In the genomic region with DNA sequence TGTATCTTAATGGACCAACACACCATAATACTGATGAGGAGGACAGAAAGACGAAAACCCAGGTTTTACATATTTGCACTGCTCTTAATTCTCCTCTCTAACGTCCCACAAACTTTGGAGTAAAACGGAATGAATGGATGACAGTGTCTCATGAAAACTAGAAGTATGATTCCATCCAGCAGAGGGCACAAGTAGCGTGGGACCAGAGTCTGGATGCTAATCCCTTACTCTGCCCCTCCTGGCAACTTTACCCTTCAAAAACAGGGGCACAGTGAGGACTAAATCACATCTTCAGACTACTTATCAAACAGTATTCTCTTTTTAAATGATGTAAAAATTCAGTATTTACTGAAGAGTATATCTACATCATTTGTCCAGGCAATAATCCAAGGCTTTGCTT, we compare ENCODE assay signal across 10 mouse cellular contexts. TPM values are rescaled to one million over a fixed set of nuclear protein-coding genes. Genes with fewer than 3 reads are reported as not detected.
DNase-seq lines count a peak whose midpoint lies in the region; ATAC-seq lines count a peak whose summit lies in the region.
"Had no signal": no experiment of that assay in that cellular context is flagged by ENCODE, and none has a peak within 500 bp of the region (broad histone marks: within the 10 kb centered on the region; RNA-seq: fewer than 3 reads in every experiment).

No protein-coding gene starts in this region.

- no peak overlapping the region for H3K4me3 ChIP-seq in midbrain, embryonic 14.5 days (replicated peaks; ENCODE audit: low read depth, low read length)
- H3K4me3 ChIP-seq in midbrain, embryonic 11.5 days (ENCODE audit: low read depth, low read length), result no peak overlapping the region
- H3K4me3 ChIP-seq in forebrain, embryonic 13.5 days, result no peak overlapping the region
- H3K4me3 ChIP-seq: neural tube, embryonic 12.5 days had no signal

- H3K9ac ChIP-seq in midbrain, embryonic 14.5 days (replicated peaks; ENCODE audit: low read length), result no peak overlapping the region
- no peak overlapping the region for H3K9ac ChIP-seq in midbrain, embryonic 11.5 days (ENCODE audit: low read length)
- H3K9ac ChIP-seq in forebrain, embryonic 13.5 days, result no peak overlapping the region
- H3K9ac ChIP-seq: neural tube, embryonic 12.5 days had no signal

- no peak overlapping the region for H3K27ac ChIP-seq in midbrain, embryonic 14.5 days (replicated peaks; ENCODE audit: low read depth, low read length)
- H3K27ac ChIP-seq in midbrain, embryonic 11.5 days (ENCODE audit: low read depth, low read length), result no peak overlapping the region
- no peak overlapping the region for H3K27ac ChIP-seq in forebrain, embryonic 13.5 days
- H3K27ac ChIP-seq: neural tube, embryonic 12.5 days had no signal

- H3K4me2 ChIP-seq in midbrain, embryonic 14.5 days (ENCODE audit: low read length), result no peak overlapping the region
- no peak overlapping the region for H3K4me2 ChIP-seq in midbrain, embryonic 11.5 days
- H3K4me2 ChIP-seq in forebrain, embryonic 13.5 days, result no peak overlapping the region
- H3K4me2 ChIP-seq: neural tube, embryonic 12.5 days had no signal

- peaks cover 3% of the 10 kb centered on the region; the same call in 1 of the 2 replicates for H3K4me1 ChIP-seq in midbrain, embryonic 14.5 days (ENCODE audit: control insufficient read depth, insufficient read depth, low read length)
- H3K4me1 ChIP-seq in midbrain, embryonic 11.5 days (ENCODE audit: control insufficient read depth, insufficient read depth, low read length), result 0 out of 2 replicates have a peak, but pooled peaks cover 2% of the 10 kb centered on the region
- peaks cover 35% of the 10 kb centered on the region for H3K4me1 ChIP-seq in forebrain, embryonic 13.5 days

- no peak for ATAC-seq in midbrain, embryonic 14.5 days (ENCODE audit: low FRiP score, low TSS enrichment)
- no peak for ATAC-seq in midbrain, embryonic 11.5 days (ENCODE audit: low FRiP score)
- no peak for ATAC-seq in forebrain, embryonic 13.5 days

- no peaks in the 10 kb centered on the region for H3K27me3 ChIP-seq in midbrain, embryonic 14.5 days (ENCODE audit: control insufficient read depth, insufficient read depth, low read length)
- H3K27me3 ChIP-seq in midbrain, embryonic 11.5 days (ENCODE audit: control insufficient read depth, insufficient read depth, low read length), result no peaks in the 10 kb centered on the region
- H3K27me3 ChIP-seq in forebrain, embryonic 13.5 days, result no peaks in the 10 kb centered on the region
- H3K27me3 ChIP-seq: neural tube, embryonic 12.5 days had no signal

- 21% methylated on average over 4 of the region's 4 CpGs for WGBS in midbrain, embryonic 14.5 days
- 36% methylated on average over 4 of the region's 4 CpGs for WGBS in midbrain, embryonic 11.5 days
- WGBS in forebrain, embryonic 13.5 days, result 24% methylated on average over 4 of the region's 4 CpGs

- 0 out of 2 replicates have a peak, but pooled peaks cover 4% of the 10 kb centered on the region for H3K36me3 ChIP-seq in midbrain, embryonic 14.5 days (ENCODE audit: control insufficient read depth, insufficient read depth, low read length)
- H3K36me3 ChIP-seq in midbrain, embryonic 11.5 days (ENCODE audit: control insufficient read depth, insufficient read depth, low read length), result no peaks in the 10 kb centered on the region
- no peaks in the 10 kb centered on the region for H3K36me3 ChIP-seq in forebrain, embryonic 13.5 days (ENCODE audit: poor library complexity, severe bottlenecking)
- H3K36me3 ChIP-seq: neural tube, embryonic 12.5 days had no signal

- DNase-seq in adrenal gland, adult (ENCODE audit: inconsistent age in 2 of 2, low spot score in 1 of 2), result peak; percentile 20 to 84
- DNase-seq in adrenal gland, postnatal 4 days (ENCODE audit: low spot score in 2 of 2), result no peak
- peak; percentile 82 for DNase-seq in midbrain, embryonic 14.5 days
- DNase-seq in midbrain, embryonic 11.5 days (ENCODE audit: low spot score, missing footprints), result no peak
- peak; percentile 14 for DNase-seq in cerebellum, adult 11-12 months
- DNase-seq in induced T-regulatory cell, adult 2 months (ENCODE audit: low read depth), result peak; percentile 68
- DNase-seq in lung, postnatal 14 days, result peak; percentile 62

- H3K9me3 ChIP-seq in midbrain, embryonic 14.5 days (ENCODE audit: control insufficient read depth, low read length), result no peaks in the 10 kb centered on the region
- no peaks in the 10 kb centered on the region for H3K9me3 ChIP-seq in midbrain, embryonic 11.5 days (ENCODE audit: control insufficient read depth, low read length)
- no peaks in the 10 kb centered on the region for H3K9me3 ChIP-seq in forebrain, embryonic 13.5 days (replicated peaks)
- H3K9me3 ChIP-seq: neural tube, embryonic 12.5 days had no signal

RNA-seq across cellular contexts. Expression of gene Lrrc42, which starts 2.8 kb away (rescaled TPM):
- total RNA-seq in adrenal gland, postnatal 4 days (2021), result 10 to 100 TPM; 40.1 to 45.2 TPM
- 47.5 and 50.7 TPM in 2 replicates for polyA plus RNA-seq in midbrain, embryonic 14.5 days (2014; fragmentation: Nextera tagmentation; extraction: Ambion mirVana)
- polyA plus RNA-seq in midbrain, embryonic 11.5 days (2014; fragmentation: Nextera tagmentation; extraction: Ambion mirVana), result 69.8 and 70.0 TPM in 2 replicates
- 67.4 and 68.9 TPM in 2 replicates for polyA plus RNA-seq in forebrain, embryonic 13.5 days (2015; fragmentation: Nextera tagmentation; extraction: Ambion mirVana)

RNA-seq across cellular contexts. Expression of gene Hspb11, which starts 2.9 kb away (rescaled TPM):
- 10 to 100 TPM; 22.9 to 26.3 TPM for total RNA-seq in adrenal gland, postnatal 4 days (2021)
- 38.2 and 45.7 TPM in 2 replicates for polyA plus RNA-seq in midbrain, embryonic 14.5 days (2014; fragmentation: Nextera tagmentation; extraction: Ambion mirVana)
- polyA plus RNA-seq in midbrain, embryonic 11.5 days (2014; fragmentation: Nextera tagmentation; extraction: Ambion mirVana), result 27.2 and 30.2 TPM in 2 replicates
- 32.6 and 39.5 TPM in 2 replicates for polyA plus RNA-seq in forebrain, embryonic 13.5 days (2015; fragmentation: Nextera tagmentation; extraction: Ambion mirVana)

RNA-seq across cellular contexts. Expression of gene Ldlrad1, which starts 41.5 kb away (rescaled TPM):
- total RNA-seq in adrenal gland, postnatal 4 days (2021), result not detected
- polyA plus RNA-seq in midbrain, embryonic 14.5 days (2014; fragmentation: Nextera tagmentation; extraction: Ambion mirVana), result not detected in 2 replicates
- polyA plus RNA-seq in midbrain, embryonic 11.5 days (2014; fragmentation: Nextera tagmentation; extraction: Ambion mirVana), result not detected in 2 replicates
- polyA plus RNA-seq in forebrain, embryonic 13.5 days (2015; fragmentation: Nextera tagmentation; extraction: Ambion mirVana), result not detected in 2 replicates
- polyA plus RNA-seq: neural tube, embryonic 12.5 days had no signal

RNA-seq across cellular contexts. Expression of gene Dio1, which starts 56.5 kb away (rescaled TPM):
- total RNA-seq in adrenal gland, postnatal 4 days (2021), result 1 to 10 TPM; 1.3 to 2.6 TPM
- not detected in 2 replicates for polyA plus RNA-seq in midbrain, embryonic 14.5 days (2014; fragmentation: Nextera tagmentation; extraction: Ambion mirVana)
- polyA plus RNA-seq in midbrain, embryonic 11.5 days (2014; fragmentation: Nextera tagmentation; extraction: Ambion mirVana), result not detected in 2 replicates
- not detected in 2 replicates for polyA plus RNA-seq in forebrain, embryonic 13.5 days (2015; fragmentation: Nextera tagmentation; extraction: Ambion mirVana)
- total RNA-seq: hematopoietic stem cell, adult 5-6 weeks had no signal
- polyA plus RNA-seq: neural tube, embryonic 12.5 days had no signal

Comparison
In these comparisons a context has a peak if more than half of its experiments do, and no peak if none do; other contexts are left out.
1. DNase-seq: peak in adrenal gland, adult (2 of 2), midbrain, embryonic 14.5 days (single experiment), cerebellum, adult 11-12 months (single experiment), induced T-regulatory cell, adult 2 months (single experiment) and lung, postnatal 14 days (single experiment); none in adrenal gland, postnatal 4 days (0 of 2) and midbrain, embryonic 11.5 days (single experiment).